In the genomic region with DNA sequence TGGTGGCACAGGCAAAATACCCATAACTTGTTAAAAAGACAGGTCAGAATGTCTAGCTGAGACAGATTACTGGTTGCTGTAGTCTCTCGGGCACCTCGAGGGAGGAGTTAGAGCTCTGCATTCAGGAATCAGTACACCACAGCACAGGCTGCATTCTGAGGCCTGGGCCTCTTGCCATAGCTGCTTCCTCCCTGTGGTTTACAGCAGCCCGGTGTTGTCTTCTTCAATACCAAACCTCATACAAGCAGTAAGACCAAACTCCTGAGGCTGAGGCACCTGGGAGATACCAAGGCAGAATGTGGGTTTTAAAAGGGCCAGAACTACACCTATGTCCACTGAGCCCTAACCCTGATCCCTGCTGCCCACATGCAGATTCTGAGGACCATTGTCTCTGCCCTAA, we compare ENCODE assay signal across 10 mouse cellular contexts. TPM values are rescaled to one million over a fixed set of nuclear protein-coding genes. Genes with fewer than 3 reads are reported as not detected.
DNase-seq lines count a peak whose midpoint lies in the region; ATAC-seq lines count a peak whose summit lies in the region.
"Had no signal": no experiment of that assay in that cellular context is flagged by ENCODE, and none has a peak within 500 bp of the region (broad histone marks: within the 10 kb centered on the region; RNA-seq: fewer than 3 reads in every experiment).

No protein-coding gene starts in this region.

- no peaks in the 10 kb centered on the region for H3K9me3 ChIP-seq in midbrain, embryonic 11.5 days (ENCODE audit: control insufficient read depth, low read length)
- H3K9me3 ChIP-seq in midbrain, embryonic 15.5 days, result no peaks in the 10 kb centered on the region
- no peaks in the 10 kb centered on the region for H3K9me3 ChIP-seq in hindbrain, embryonic 12.5 days (replicated peaks)
- H3K9me3 ChIP-seq: midbrain, embryonic 13.5 days had no signal

- DNase-seq in embryo, embryonic 10.5 days (ENCODE audit: low spot score), result peak; percentile 20
- no peak for DNase-seq in embryo, embryonic 11 days
- DNase-seq in midbrain, embryonic 11.5 days (ENCODE audit: low spot score, missing footprints), result peak; percentile 89
- peak; percentile 11 for DNase-seq in splenic B cell, adult 2 months (ENCODE audit: low read depth, low spot score)
- DNase-seq in spleen, adult 12 weeks (ENCODE audit: low spot score), result no peak
- DNase-seq in frontal cortex, postnatal 25 days (ENCODE audit: low spot score in 2 of 2), result no peak
- DNase-seq: cerebellum, adult 11 months had no signal

- H3K27me3 ChIP-seq in midbrain, embryonic 11.5 days (ENCODE audit: control insufficient read depth, insufficient read depth, low read length), result no peaks in the 10 kb centered on the region
- H3K27me3 ChIP-seq in midbrain, embryonic 15.5 days (replicated peaks), result no peaks in the 10 kb centered on the region
- H3K27me3 ChIP-seq in hindbrain, embryonic 12.5 days, result no peaks in the 10 kb centered on the region
- no peaks in the 10 kb centered on the region for H3K27me3 ChIP-seq in splenic B cell, adult 2 months (ENCODE audit: control insufficient read depth, insufficient read depth, low read length, poor library complexity, severe bottlenecking)
- H3K27me3 ChIP-seq: midbrain, embryonic 13.5 days had no signal

- WGBS in midbrain, embryonic 11.5 days, result 82% methylated on average over 3 of the region's 3 CpGs
- 58% methylated on average over 3 of the region's 3 CpGs for WGBS in midbrain, embryonic 15.5 days
- 71% methylated on average over 3 of the region's 3 CpGs for WGBS in hindbrain, embryonic 12.5 days

- H3K9ac ChIP-seq in midbrain, embryonic 11.5 days (ENCODE audit: low read length), result no peak overlapping the region
- no peak overlapping the region for H3K9ac ChIP-seq in midbrain, embryonic 15.5 days
- H3K9ac ChIP-seq in hindbrain, embryonic 12.5 days, result no peak overlapping the region

- H3K36me3 ChIP-seq in midbrain, embryonic 11.5 days (ENCODE audit: control insufficient read depth, insufficient read depth, low read length), result peaks cover 17% of the 10 kb centered on the region
- peaks cover 23% of the 10 kb centered on the region for H3K36me3 ChIP-seq in midbrain, embryonic 15.5 days (replicated peaks)
- peaks cover 33% of the 10 kb centered on the region for H3K36me3 ChIP-seq in hindbrain, embryonic 12.5 days
- peaks cover 13% of the 10 kb centered on the region for H3K36me3 ChIP-seq in splenic B cell, adult 2 months (ENCODE audit: control insufficient read depth, insufficient read depth, low read length, poor library complexity, severe bottlenecking)

- H3K4me2 ChIP-seq in midbrain, embryonic 11.5 days, result no peak overlapping the region
- H3K4me2 ChIP-seq in midbrain, embryonic 15.5 days, result no peak overlapping the region
- H3K4me2 ChIP-seq in hindbrain, embryonic 12.5 days (replicated peaks), result no peak overlapping the region

- peaks cover 24% of the 10 kb centered on the region for H3K4me1 ChIP-seq in midbrain, embryonic 11.5 days (ENCODE audit: control insufficient read depth, insufficient read depth, low read length)
- peaks cover 39% of the 10 kb centered on the region for H3K4me1 ChIP-seq in midbrain, embryonic 15.5 days
- peaks cover 36% of the 10 kb centered on the region for H3K4me1 ChIP-seq in hindbrain, embryonic 12.5 days

- no peak overlapping the region for H3K4me3 ChIP-seq in midbrain, embryonic 11.5 days (ENCODE audit: low read depth, low read length)
- no peak overlapping the region for H3K4me3 ChIP-seq in midbrain, embryonic 15.5 days
- H3K4me3 ChIP-seq in hindbrain, embryonic 12.5 days, result no peak overlapping the region
- H3K4me3 ChIP-seq: midbrain, embryonic 13.5 days had no signal

- no peak for ATAC-seq in midbrain, embryonic 11.5 days (ENCODE audit: low FRiP score)
- no peak for ATAC-seq in midbrain, embryonic 15.5 days (replicated peaks)
- ATAC-seq in hindbrain, embryonic 12.5 days (ENCODE audit: low FRiP score), result no peak
- ATAC-seq: midbrain, embryonic 13.5 days had no signal

- no peak overlapping the region for H3K27ac ChIP-seq in midbrain, embryonic 11.5 days (ENCODE audit: low read depth, low read length)
- no peak overlapping the region for H3K27ac ChIP-seq in midbrain, embryonic 15.5 days
- H3K27ac ChIP-seq in hindbrain, embryonic 12.5 days, result peak overlapping the region; percentile 44; the same call in 1 of the 2 replicates
- H3K27ac ChIP-seq: midbrain, embryonic 13.5 days had no signal

RNA-seq across cellular contexts. Expression of gene Zfp651, which starts 1.7 kb away (rescaled TPM):
- polyA plus RNA-seq in midbrain, embryonic 11.5 days (2014; fragmentation: Nextera tagmentation; extraction: Ambion mirVana), result 5.0 and 5.9 TPM in 2 replicates
- polyA plus RNA-seq in midbrain, embryonic 15.5 days (2015; fragmentation: Nextera tagmentation; extraction: Ambion mirVana), result 28.8 and 30.3 TPM in 2 replicates
- polyA plus RNA-seq in hindbrain, embryonic 12.5 days (2016; fragmentation: Nextera tagmentation; extraction: Ambion mirVana), result 11.6 and 12.4 TPM in 2 replicates

RNA-seq across cellular contexts. Expression of gene Klhl40, which starts 20.0 kb away (rescaled TPM):
- 0.11 and 0.16 TPM in 2 replicates for polyA plus RNA-seq in midbrain, embryonic 11.5 days (2014; fragmentation: Nextera tagmentation; extraction: Ambion mirVana)
- 1.6 and 1.9 TPM in 2 replicates for polyA plus RNA-seq in midbrain, embryonic 15.5 days (2015; fragmentation: Nextera tagmentation; extraction: Ambion mirVana)
- 0.48 and 2.7 TPM in 2 replicates for polyA plus RNA-seq in hindbrain, embryonic 12.5 days (2016; fragmentation: Nextera tagmentation; extraction: Ambion mirVana)

RNA-seq across cellular contexts. Expression of gene Hhatl, which starts 34.9 kb away (rescaled TPM):
- not detected in 2 replicates for polyA plus RNA-seq in midbrain, embryonic 11.5 days (2014; fragmentation: Nextera tagmentation; extraction: Ambion mirVana)
- polyA plus RNA-seq in midbrain, embryonic 15.5 days (2015; fragmentation: Nextera tagmentation; extraction: Ambion mirVana), result 0.09 TPM in 1 of 2 replicates, not detected in the other
- polyA plus RNA-seq in hindbrain, embryonic 12.5 days (2016; fragmentation: Nextera tagmentation; extraction: Ambion mirVana), result 0.13 and 0.15 TPM in 2 replicates

RNA-seq across cellular contexts. Expression of gene Nktr, which starts 38.5 kb away (rescaled TPM):
- 61.6 and 70.4 TPM in 2 replicates for polyA plus RNA-seq in midbrain, embryonic 11.5 days (2014; fragmentation: Nextera tagmentation; extraction: Ambion mirVana)
- polyA plus RNA-seq in midbrain, embryonic 15.5 days (2015; fragmentation: Nextera tagmentation; extraction: Ambion mirVana), result 51.0 and 52.1 TPM in 2 replicates
- 77.5 and 85.3 TPM in 2 replicates for polyA plus RNA-seq in hindbrain, embryonic 12.5 days (2016; fragmentation: Nextera tagmentation; extraction: Ambion mirVana)

RNA-seq across cellular contexts. Expression of gene Ss18l2, which starts 47.3 kb away (rescaled TPM):
- polyA plus RNA-seq in midbrain, embryonic 11.5 days (2014; fragmentation: Nextera tagmentation; extraction: Ambion mirVana), result 100 and 106 TPM in 2 replicates
- 139 and 149 TPM in 2 replicates for polyA plus RNA-seq in midbrain, embryonic 15.5 days (2015; fragmentation: Nextera tagmentation; extraction: Ambion mirVana)
- 103 and 130 TPM in 2 replicates for polyA plus RNA-seq in hindbrain, embryonic 12.5 days (2016; fragmentation: Nextera tagmentation; extraction: Ambion mirVana)

Comparison
In these comparisons a context has a peak if more than half of its experiments do, and no peak if none do; other contexts are left out.
1. DNase-seq: peak in embryo, embryonic 10.5 days (single experiment), midbrain, embryonic 11.5 days (single experiment) and splenic B cell, adult 2 months (single experiment); none in embryo, embryonic 11 days (single experiment), spleen, adult 12 weeks (single experiment) and frontal cortex, postnatal 25 days (0 of 2).